ENCODE assay signal across 34 mouse cellular contexts in genomic region chr10:19391819-19392218, GRCm38 (mm10). TPM values are rescaled to one million over a fixed set of nuclear protein-coding genes. Genes with fewer than 3 reads are reported as not detected.
DNase-seq lines count a peak whose midpoint lies in the region; ATAC-seq lines count a peak whose summit lies in the region.
"Had no signal": no experiment of that assay in that cellular context is flagged by ENCODE, and none has a peak within 500 bp of the region (broad histone marks: within the 10 kb centered on the region; RNA-seq: fewer than 3 reads in every experiment).

No protein-coding gene starts in this region.

- H3K27ac ChIP-seq in midbrain, embryonic 11.5 days (ENCODE audit: low read depth, low read length), result no peak overlapping the region
- no peak overlapping the region for H3K27ac ChIP-seq in midbrain, embryonic 13.5 days
- no peak overlapping the region for H3K27ac ChIP-seq in forebrain, embryonic 14.5 days (ENCODE audit: low read depth, low read length)
- H3K27ac ChIP-seq: embryonic facial prominence, embryonic 10.5 days; embryonic facial prominence, embryonic 13.5 days; forebrain, embryonic 10.5 days; forebrain, embryonic 13.5 days; gastrocnemius, adult 2 months; heart, embryonic 15.5 days; hindbrain, embryonic 12.5 days; hindbrain, embryonic 15.5 days had no signal

- WGBS in midbrain, embryonic 11.5 days, result 85% methylated on average over 4 of the region's 4 CpGs
- 88% methylated on average over 4 of the region's 4 CpGs for WGBS in midbrain, embryonic 13.5 days
- 58% methylated on average over 4 of the region's 4 CpGs for WGBS in forebrain, embryonic 14.5 days

- DNase-seq in midbrain, embryonic 11.5 days (ENCODE audit: low spot score, missing footprints), result peak; percentile 26
- peak; percentile 14 for DNase-seq in naive thymus-derived CD4-positive, alpha-beta T cell, adult 2 months (ENCODE audit: low read depth)
- no peak for DNase-seq in forebrain, embryonic 14.5 days (ENCODE audit: low spot score)
- DNase-seq in right cerebral cortex, postnatal 36 days (ENCODE audit: low spot score in 2 of 2), result no peak
- DNase-seq: adrenal gland, adult 2 months; adrenal gland, postnatal 14 days; cerebellum, adult 11-12 months; cerebellum, adult 8-10 months; cerebellum, postnatal 10 days; cerebellum, postnatal 36 days; embryo, embryonic 11 days; forebrain, postnatal 0 days; gastrocnemius, adult 2 months; gastrocnemius, postnatal 14 days; heart, adult 18-20 months; heart, postnatal 14 days; heart, postnatal 4 days had no signal

- no peak overlapping the region for H3K4me2 ChIP-seq in midbrain, embryonic 11.5 days
- H3K4me2 ChIP-seq in midbrain, embryonic 13.5 days (replicated peaks), result no peak overlapping the region
- H3K4me2 ChIP-seq in forebrain, embryonic 14.5 days (ENCODE audit: low read length), result no peak overlapping the region
- H3K4me2 ChIP-seq: embryonic facial prominence, embryonic 13.5 days; forebrain, embryonic 13.5 days; heart, embryonic 12.5 days; heart, embryonic 15.5 days; hindbrain, embryonic 12.5 days; hindbrain, embryonic 15.5 days had no signal

- H3K36me3 ChIP-seq in midbrain, embryonic 11.5 days (ENCODE audit: control insufficient read depth, insufficient read depth, low read length), result no peaks in the 10 kb centered on the region
- no peaks in the 10 kb centered on the region for H3K36me3 ChIP-seq in midbrain, embryonic 13.5 days
- H3K36me3 ChIP-seq in forebrain, embryonic 14.5 days (ENCODE audit: control insufficient read depth, insufficient read depth, low read length), result no peaks in the 10 kb centered on the region
- H3K36me3 ChIP-seq: embryonic facial prominence, embryonic 10.5 days; embryonic facial prominence, embryonic 13.5 days; forebrain, embryonic 10.5 days; G1E; heart, embryonic 12.5 days; heart, embryonic 15.5 days; hindbrain, embryonic 12.5 days; hindbrain, embryonic 15.5 days had no signal

- ATAC-seq in midbrain, embryonic 11.5 days (ENCODE audit: low FRiP score), result no peak
- no peak for ATAC-seq in midbrain, embryonic 13.5 days
- peak; percentile 61 for ATAC-seq in activated CD4-positive, CD25-positive, alpha-beta regulatory T cell, adult 4 months
- ATAC-seq in forebrain, embryonic 14.5 days, result no peak
- ATAC-seq: forebrain, embryonic 13.5 days; forebrain, postnatal 0 days; intestine, postnatal 0 days; Patski had no signal

- H3K4me1 ChIP-seq in midbrain, embryonic 11.5 days (ENCODE audit: control insufficient read depth, insufficient read depth, low read length), result no peaks in the 10 kb centered on the region
- peaks cover 9% of the 10 kb centered on the region for H3K4me1 ChIP-seq in midbrain, embryonic 13.5 days (replicated peaks)
- H3K4me1 ChIP-seq in forebrain, embryonic 14.5 days (ENCODE audit: control insufficient read depth, insufficient read depth, low read length), result peaks cover 8% of the 10 kb centered on the region; the same call in 1 of the 2 replicates
- H3K4me1 ChIP-seq: embryonic facial prominence, embryonic 13.5 days; heart, embryonic 12.5 days; heart, embryonic 15.5 days had no signal

- H3K4me3 ChIP-seq in midbrain, embryonic 11.5 days (ENCODE audit: low read depth, low read length), result no peak overlapping the region
- no peak overlapping the region for H3K4me3 ChIP-seq in midbrain, embryonic 13.5 days (replicated peaks)
- no peak overlapping the region for H3K4me3 ChIP-seq in forebrain, embryonic 14.5 days (ENCODE audit: low read depth, low read length)
- H3K4me3 ChIP-seq: embryonic facial prominence, embryonic 10.5 days; embryonic facial prominence, embryonic 13.5 days; forebrain, embryonic 10.5 days; forebrain, embryonic 13.5 days; gastrocnemius, adult 2 months; heart, embryonic 12.5 days; heart, embryonic 15.5 days; hindbrain, embryonic 12.5 days; hindbrain, embryonic 15.5 days had no signal

- H3K27me3 ChIP-seq in midbrain, embryonic 11.5 days (ENCODE audit: control insufficient read depth, insufficient read depth, low read length), result no peaks in the 10 kb centered on the region
- H3K27me3 ChIP-seq in midbrain, embryonic 13.5 days, result no peaks in the 10 kb centered on the region
- H3K27me3 ChIP-seq in forebrain, embryonic 14.5 days (replicated peaks; ENCODE audit: control insufficient read depth, insufficient read depth, low read length), result no peaks in the 10 kb centered on the region
- H3K27me3 ChIP-seq: CH12.LX; heart, embryonic 15.5 days; Patski had no signal

- no peak overlapping the region for H3K9ac ChIP-seq in midbrain, embryonic 11.5 days (ENCODE audit: low read length)
- H3K9ac ChIP-seq in midbrain, embryonic 13.5 days (replicated peaks), result no peak overlapping the region
- H3K9ac ChIP-seq in forebrain, embryonic 14.5 days (ENCODE audit: low read length), result no peak overlapping the region
- H3K9ac ChIP-seq: embryonic facial prominence, embryonic 13.5 days; forebrain, embryonic 13.5 days; forebrain, postnatal 0 days; heart, embryonic 12.5 days; heart, embryonic 15.5 days; hindbrain, embryonic 12.5 days; hindbrain, embryonic 15.5 days had no signal

- no peaks in the 10 kb centered on the region for H3K9me3 ChIP-seq in midbrain, embryonic 11.5 days (ENCODE audit: control insufficient read depth, low read length)
- no peaks in the 10 kb centered on the region for H3K9me3 ChIP-seq in midbrain, embryonic 13.5 days
- no peaks in the 10 kb centered on the region for H3K9me3 ChIP-seq in forebrain, embryonic 14.5 days (replicated peaks; ENCODE audit: control insufficient read depth, low read length)
- H3K9me3 ChIP-seq: embryonic facial prominence, embryonic 10.5 days; embryonic facial prominence, embryonic 13.5 days; forebrain, embryonic 10.5 days; G1E; heart, embryonic 12.5 days; heart, embryonic 15.5 days; hindbrain, embryonic 12.5 days; hindbrain, embryonic 15.5 days had no signal

RNA-seq across cellular contexts. Expression of gene Olig3, which starts 35.5 kb away (rescaled TPM):
- 18.7 and 20.7 TPM in 2 replicates for polyA plus RNA-seq in midbrain, embryonic 11.5 days (2014; fragmentation: Nextera tagmentation; extraction: Ambion mirVana)
- 9.3 and 25.7 TPM in 2 replicates for polyA plus RNA-seq in midbrain, embryonic 13.5 days (2015; fragmentation: Nextera tagmentation; extraction: Ambion mirVana)
- polyA plus RNA-seq in activated CD4-positive, CD25-positive, alpha-beta regulatory T cell, adult 4 months (2017; shearing (Covaris generic)), result not detected
- polyA plus RNA-seq in forebrain, embryonic 14.5 days (2014; fragmentation: Nextera tagmentation; extraction: Ambion mirVana), result 1.7 and 1.8 TPM in 2 replicates
- polyA plus RNA-seq: adrenal gland, adult 2 months; C2C12; cortical plate, adult 2 months; frontal cortex, adult 2 months; G1E; heart, embryonic 15.5 days; intestine, postnatal 0 days had no signal

Comparison
In these comparisons a context has a peak if more than half of its experiments do, and no peak if none do; other contexts are left out.
1. DNase-seq: peak in midbrain, embryonic 11.5 days (single experiment) and naive thymus-derived CD4-positive, alpha-beta T cell, adult 2 months (single experiment); none in forebrain, embryonic 14.5 days (single experiment) and right cerebral cortex, postnatal 36 days (0 of 2).